In genomic region chr5:34326249-34326691, GRCm38 (mm10) we compare ENCODE assay signal across 8 mouse cellular contexts. TPM values are rescaled to one million over a fixed set of nuclear protein-coding genes. Genes with fewer than 3 reads are reported as not detected.
DNase-seq lines count a peak whose midpoint lies in the region; ATAC-seq and TF ChIP-seq lines count a peak whose summit lies in the region.

No protein-coding gene starts in this region.

- peaks cover 4% of the 10 kb centered on the region for H3K4me1 ChIP-seq in forebrain, embryonic 14.5 days (ENCODE audit: control insufficient read depth, insufficient read depth, low read length)
- H3K4me1 ChIP-seq in lung, embryonic 14.5 days (ENCODE audit: insufficient read depth): peaks cover 7% of the 10 kb centered on the region

- H3K4me2 ChIP-seq in forebrain, embryonic 14.5 days (ENCODE audit: low read length): no peak overlapping the region
- peak overlapping the region; percentile 63 for H3K4me2 ChIP-seq in lung, embryonic 14.5 days

- no peak for ATAC-seq in forebrain, embryonic 14.5 days
- peak; percentile 44; the same call in 1 of the 2 replicates for ATAC-seq in lung, embryonic 14.5 days (ENCODE audit: insufficient read depth)
- no peak for ATAC-seq in inflammation-experienced regulatory T-cells, adult 6 months

- H3K79me3 ChIP-seq in C2C12 (ENCODE audit: low read depth): no peaks in the 10 kb centered on the region

- H3K9me3 ChIP-seq in forebrain, embryonic 14.5 days (replicated peaks; ENCODE audit: control insufficient read depth, low read length): no peaks in the 10 kb centered on the region
- H3K9me3 ChIP-seq in lung, embryonic 14.5 days (ENCODE audit: low read depth, low read length): no peaks in the 10 kb centered on the region

- H3K27me3 ChIP-seq in C2C12 (ENCODE audit: control insufficient read depth, insufficient read depth, insufficient read length): peaks cover 7% of the 10 kb centered on the region
- no peaks in the 10 kb centered on the region for H3K27me3 ChIP-seq in forebrain, embryonic 14.5 days (replicated peaks; ENCODE audit: control insufficient read depth, insufficient read depth, low read length)
- no peaks in the 10 kb centered on the region for H3K27me3 ChIP-seq in lung, embryonic 14.5 days (ENCODE audit: insufficient read depth, low read length)

- no peak overlapping the region for H3K4me3 ChIP-seq in C2C12 (ENCODE audit: insufficient read depth, poor library complexity, severe bottlenecking)
- H3K4me3 ChIP-seq in forebrain, embryonic 14.5 days (ENCODE audit: low read depth, low read length): no peak overlapping the region
- H3K4me3 ChIP-seq in lung, embryonic 14.5 days (ENCODE audit: low read depth, low read length): no peak overlapping the region

- WGBS in forebrain, embryonic 14.5 days: 16% methylated on average over 4 of the region's 4 CpGs
- 24% methylated on average over 4 of the region's 4 CpGs for WGBS in lung, embryonic 14.5 days

- no peaks in the 10 kb centered on the region for H3K79me2 ChIP-seq in C2C12 (ENCODE audit: control insufficient read depth, insufficient read depth)

- H3ac ChIP-seq in C2C12 (ENCODE audit: control insufficient read depth, insufficient read length, low read depth): no peak overlapping the region

- DNase-seq in cerebellum, postnatal 10 days: peak; percentile 26 to 37
- DNase-seq in cerebellum, postnatal 36 days: no peak
- DNase-seq in forebrain, embryonic 14.5 days (ENCODE audit: low spot score): peak; percentile 28
- peak; percentile 50 for DNase-seq in lung, embryonic 14.5 days
- no peak for DNase-seq in left cerebral cortex, adult 8-10 months (ENCODE audit: low spot score in 2 of 2)
- DNase-seq in spleen, postnatal 4 days (ENCODE audit: low spot score in 2 of 2): no peak

- H3K36me3 ChIP-seq in C2C12 (ENCODE audit: control insufficient read depth, insufficient read depth): no peaks in the 10 kb centered on the region
- no peaks in the 10 kb centered on the region for H3K36me3 ChIP-seq in forebrain, embryonic 14.5 days (ENCODE audit: control insufficient read depth, insufficient read depth, low read length)
- H3K36me3 ChIP-seq in lung, embryonic 14.5 days (ENCODE audit: insufficient read depth): no peaks in the 10 kb centered on the region

- TF ChIP-seq CTCF in C2C12 (IDR thresholded peaks at IDR 0.05; ENCODE audit: control insufficient read depth, insufficient read depth, insufficient read length): no peak
- TF ChIP-seq CTCF in lung, embryonic 14.5 days (IDR thresholded peaks at IDR 0.05; ENCODE audit: low read depth): no peak

- H3K9ac ChIP-seq in forebrain, embryonic 14.5 days (ENCODE audit: low read length): peak overlapping the region; percentile 63; the same call in 1 of the 2 replicates
- H3K9ac ChIP-seq in lung, embryonic 14.5 days: no peak overlapping the region; the same call in 1 of the 2 replicates

- H3K27ac ChIP-seq in forebrain, embryonic 14.5 days (ENCODE audit: low read depth, low read length): no peak overlapping the region
- H3K27ac ChIP-seq in lung, embryonic 14.5 days (ENCODE audit: low read depth): no peak overlapping the region

TF ChIP-seq in C2C12, 6 proteins besides CTCF, POLR2A, EP300 and RAD21:
- peak; percentile 65 for TF ChIP-seq CEBPB (IDR thresholded peaks at IDR 0.05; ENCODE audit: low read depth)
- TF ChIP-seq USF1 (IDR thresholded peaks at IDR 0.05; ENCODE audit: low read depth): no peak
- TF ChIP-seq MAX (IDR thresholded peaks at IDR 0.05): no peak
TF ChIP-seq in C2C12: peak in this region for 1.

RNA-seq across cellular contexts. Expression of gene Rnf4, which starts 9.8 kb away (rescaled TPM):
- 67.1 TPM for polyA plus RNA-seq in C2C12 (2012; fragmentation: generic; extraction: Trizol)
- 162 and 165 TPM in 2 replicates for polyA plus RNA-seq in forebrain, embryonic 14.5 days (2014; fragmentation: Nextera tagmentation; extraction: Ambion mirVana)
- 196 and 198 TPM in 2 replicates for polyA plus RNA-seq in lung, embryonic 14.5 days (2014; fragmentation: Nextera tagmentation; extraction: Ambion mirVana)
- 10 to 100 TPM; 84.4 to 90.9 (median 87.9) TPM for total RNA-seq in left cerebral cortex, adult 8-10 months (2022)
- polyA plus RNA-seq in inflammation-experienced regulatory T-cells, adult 6 months (2017; shearing (Covaris generic)): 100 to 1,000 TPM; 104 to 122 (median 113) TPM

RNA-seq across cellular contexts. Expression of gene Cfap99, which starts 37.9 kb away (rescaled TPM):
- polyA plus RNA-seq in C2C12 (2012; fragmentation: generic; extraction: Trizol): not detected
- polyA plus RNA-seq in forebrain, embryonic 14.5 days (2014; fragmentation: Nextera tagmentation; extraction: Ambion mirVana): 0.10 TPM in 1 of 2 replicates, not detected in the other
- polyA plus RNA-seq in lung, embryonic 14.5 days (2014; fragmentation: Nextera tagmentation; extraction: Ambion mirVana): not detected in 2 replicates
- total RNA-seq in left cerebral cortex, adult 8-10 months (2022): 1 to 10 TPM; 1.1 to 1.9 (median 1.6) TPM
- not detected for polyA plus RNA-seq in inflammation-experienced regulatory T-cells, adult 6 months (2017; shearing (Covaris generic))

RNA-seq across cellular contexts. Expression of gene Zfyve28, which starts 38.0 kb away (rescaled TPM):
- polyA plus RNA-seq in C2C12 (2012; fragmentation: generic; extraction: Trizol): 0.09 TPM
- polyA plus RNA-seq in forebrain, embryonic 14.5 days (2014; fragmentation: Nextera tagmentation; extraction: Ambion mirVana): 1.4 and 2.2 TPM in 2 replicates
- 0.21 and 0.38 TPM in 2 replicates for polyA plus RNA-seq in lung, embryonic 14.5 days (2014; fragmentation: Nextera tagmentation; extraction: Ambion mirVana)
- 10 to 100 TPM; 57.7 to 68.9 (median 59.1) TPM for total RNA-seq in left cerebral cortex, adult 8-10 months (2022)
- 1 to 10 TPM; 1.5 to 5.6 (median 4.6) TPM for polyA plus RNA-seq in inflammation-experienced regulatory T-cells, adult 6 months (2017; shearing (Covaris generic))

RNA-seq across cellular contexts. Expression of gene Fam193a, which starts 43.5 kb away (rescaled TPM):
- 11.4 TPM for polyA plus RNA-seq in C2C12 (2012; fragmentation: generic; extraction: Trizol)
- 16.4 and 16.9 TPM in 2 replicates for polyA plus RNA-seq in forebrain, embryonic 14.5 days (2014; fragmentation: Nextera tagmentation; extraction: Ambion mirVana)
- 14.9 and 15.4 TPM in 2 replicates for polyA plus RNA-seq in lung, embryonic 14.5 days (2014; fragmentation: Nextera tagmentation; extraction: Ambion mirVana)
- total RNA-seq in left cerebral cortex, adult 8-10 months (2022): 10 to 100 TPM; 43.1 to 49.3 (median 43.2) TPM
- 10 to 100 TPM; 10.8 to 19.8 (median 14.9) TPM for polyA plus RNA-seq in inflammation-experienced regulatory T-cells, adult 6 months (2017; shearing (Covaris generic))

Comparison
In these comparisons a context has a peak if more than half of its experiments do, and no peak if none do; other contexts are left out.
1. DNase-seq: peak in cerebellum, postnatal 10 days (2 of 2), forebrain, embryonic 14.5 days (single experiment) and lung, embryonic 14.5 days (single experiment); none in cerebellum, postnatal 36 days (0 of 2), left cerebral cortex, adult 8-10 months (0 of 2) and spleen, postnatal 4 days (0 of 2).